In genomic region chr2:30392577-30393369, GRCm38 (mm10) we compare ENCODE assay signal across 1 mouse cellular context.
TF ChIP-seq lines count a peak whose summit lies in the region.

No protein-coding gene starts in this region.

TF ChIP-seq in CH12.LX, 34 proteins besides CTCF, POLR2A, EP300 and RAD21 (continued from another document):
- TF ChIP-seq POLR2AphosphoS2 (IDR thresholded peaks at IDR 0.05; ENCODE audit: low read depth, low read length) (0 out of 2 replicates have a peak, but pooled peaks have one; percentile 7), NRF1 (IDR thresholded peaks at IDR 0.05; ENCODE audit: low read depth, low read length) (peak; percentile 92), ZMIZ1 (IDR thresholded peaks at IDR 0.05; ENCODE audit: low read depth, low read length) (0 out of 2 replicates have a peak, but pooled peaks have one; percentile 27), NELFE (IDR thresholded peaks at IDR 0.05; ENCODE audit: low read depth, low read length) (peak; percentile 4; the same call in 1 of the 2 replicates)
